14 mouse cellular contexts compared by ENCODE assay signal in genomic region chr9:42184104-42184635, GRCm38 (mm10).
DNase-seq lines count a peak whose midpoint lies in the region; ATAC-seq and TF ChIP-seq lines count a peak whose summit lies in the region.
"Had no signal": no experiment of that assay in that cellular context is flagged by ENCODE, and none has a peak within 500 bp of the region (broad histone marks: within the 10 kb centered on the region; RNA-seq: fewer than 3 reads in every experiment).

No protein-coding gene starts in this region.

- peak; percentile 54 to 56 for DNase-seq in cerebellum, postnatal 14 days
- no peak for DNase-seq in cerebellum, postnatal 4 days (ENCODE audit: low spot score in 2 of 2)
- DNase-seq in layer of hippocampus, adult 2 months (ENCODE audit: low spot score in 2 of 2) = no peak
- no peak for DNase-seq in layer of hippocampus, adult 9-11 months
- peak; percentile 54 for DNase-seq in brain, embryonic 14.5 days (ENCODE audit: low read depth)
- DNase-seq in frontal cortex, postnatal 14 days (ENCODE audit: low spot score in 2 of 2) = no peak
- DNase-seq: liver, embryonic 13.5 days; thymus, adult 18-20 months had no signal

- no peaks in the 10 kb centered on the region for H3K9me3 ChIP-seq in forebrain, embryonic 15.5 days
- no peaks in the 10 kb centered on the region for H3K9me3 ChIP-seq in intestine, embryonic 15.5 days
- H3K9me3 ChIP-seq: hindbrain, embryonic 15.5 days; limb, embryonic 12.5 days; liver, embryonic 13.5 days; lung, embryonic 15.5 days had no signal

- no peak overlapping the region for H3K4me2 ChIP-seq in forebrain, embryonic 15.5 days (replicated peaks)
- H3K4me2 ChIP-seq in intestine, embryonic 15.5 days (replicated peaks) = no peak overlapping the region
- H3K4me2 ChIP-seq: hindbrain, embryonic 15.5 days; limb, embryonic 12.5 days; liver, embryonic 13.5 days; lung, embryonic 15.5 days had no signal

- peaks cover 53% of the 10 kb centered on the region for H3K4me1 ChIP-seq in forebrain, embryonic 15.5 days
- H3K4me1 ChIP-seq in intestine, embryonic 15.5 days (replicated peaks) = no peaks in the 10 kb centered on the region
- H3K4me1 ChIP-seq: liver, embryonic 13.5 days had no signal

- no peak for TF ChIP-seq POLR2A in brain, embryonic 14.5 days (IDR thresholded peaks at IDR 0.05; ENCODE audit: borderline replicate concordance, extremely low read depth, insufficient read depth, insufficient read length, poor library complexity, severe bottlenecking)

- WGBS in forebrain, embryonic 15.5 days = 50% methylated on average over 3 of the region's 3 CpGs
- WGBS in intestine, embryonic 15.5 days = 78% methylated on average over 3 of the region's 3 CpGs

- H3K27me3 ChIP-seq in forebrain, embryonic 15.5 days = no peaks in the 10 kb centered on the region
- H3K27me3 ChIP-seq in intestine, embryonic 15.5 days (replicated peaks) = no peaks in the 10 kb centered on the region
- H3K27me3 ChIP-seq: hindbrain, embryonic 15.5 days; liver, embryonic 13.5 days; lung, embryonic 15.5 days had no signal

- H3K9ac ChIP-seq in forebrain, embryonic 15.5 days (replicated peaks) = no peak overlapping the region
- no peak overlapping the region for H3K9ac ChIP-seq in intestine, embryonic 15.5 days
- H3K9ac ChIP-seq: hindbrain, embryonic 15.5 days; limb, embryonic 12.5 days; liver, embryonic 13.5 days; lung, embryonic 15.5 days had no signal

- TF ChIP-seq CTCF in layer of hippocampus, adult 2 months (conservative IDR thresholded peaks at IDR 0.05) = no peak
- TF ChIP-seq CTCF in brain, embryonic 14.5 days (IDR thresholded peaks at IDR 0.05; ENCODE audit: borderline replicate concordance, extremely low read depth, insufficient read depth, insufficient read length) = no peak

- peak overlapping the region; percentile 81 for H3K27ac ChIP-seq in layer of hippocampus, adult 2 months
- peak overlapping the region; percentile 93 for H3K27ac ChIP-seq in forebrain, embryonic 15.5 days (replicated peaks)
- H3K27ac ChIP-seq in intestine, embryonic 15.5 days = no peak overlapping the region
- H3K27ac ChIP-seq: limb, embryonic 12.5 days; liver, embryonic 13.5 days; lung, embryonic 15.5 days had no signal

- no peak overlapping the region for H3K4me3 ChIP-seq in layer of hippocampus, adult 2 months
- H3K4me3 ChIP-seq in forebrain, embryonic 15.5 days = no peak overlapping the region
- no peak overlapping the region for H3K4me3 ChIP-seq in intestine, embryonic 15.5 days (replicated peaks)
- H3K4me3 ChIP-seq: erythroblast, embryonic 14.5 days; hindbrain, embryonic 15.5 days; limb, embryonic 12.5 days; liver, embryonic 13.5 days; lung, embryonic 15.5 days had no signal

- ATAC-seq in forebrain, embryonic 15.5 days (replicated peaks) = no peak
- ATAC-seq in intestine, embryonic 15.5 days = no peak

- H3K36me3 ChIP-seq in forebrain, embryonic 15.5 days = no peaks in the 10 kb centered on the region
- H3K36me3 ChIP-seq in intestine, embryonic 15.5 days = no peaks in the 10 kb centered on the region
- H3K36me3 ChIP-seq: hindbrain, embryonic 15.5 days; limb, embryonic 12.5 days; liver, embryonic 13.5 days; lung, embryonic 15.5 days had no signal

Comparison
In these comparisons a context has a peak if more than half of its experiments do, and no peak if none do; other contexts are left out.
1. DNase-seq: peak in cerebellum, postnatal 14 days (2 of 2) and brain, embryonic 14.5 days (single experiment); none in cerebellum, postnatal 4 days (0 of 2), layer of hippocampus, adult 2 months (0 of 2), layer of hippocampus, adult 9-11 months (single experiment) and frontal cortex, postnatal 14 days (0 of 2).